Mouse (Mus musculus): ENCODE measurements around the gene 6330409D20Rik. TPM values are rescaled to one million over a fixed set of nuclear protein-coding genes. Genes with fewer than 3 reads are reported as not detected.
A peak's percentile ranks its signal among the peaks of the same experiment; 100 is the strongest.

Gene 6330409D20Rik
- polyA plus RNA-seq, 1 experiment from 2014 or later, result 3.5 TPM

- H3K9me3 ChIP-seq (ENCODE audit: control insufficient read depth, low read length), result no peaks in the 10 kb centered on the region
- H3K4me2 ChIP-seq (ENCODE audit: low read length), result no peak overlapping the region
- 77% methylated on average over 15 of the region's 15 CpGs for WGBS
- no peak for ATAC-seq
- no peak overlapping the region for H3K27ac ChIP-seq (ENCODE audit: low read length)
- H3K4me3 ChIP-seq (replicated peaks; ENCODE audit: low read length), result no peak overlapping the region
- peaks cover 8% of the 10 kb centered on the region; the same call in 1 of the 2 replicates for H3K36me3 ChIP-seq (ENCODE audit: control insufficient read depth, insufficient read depth)
- no peaks in the 10 kb centered on the region for H3K27me3 ChIP-seq (replicated peaks; ENCODE audit: control insufficient read depth, insufficient read depth, low read length)
- H3K9ac ChIP-seq (replicated peaks; ENCODE audit: low read depth, low read length), result no peak overlapping the region
- peaks cover 22% of the 10 kb centered on the region for H3K4me1 ChIP-seq (replicated peaks; ENCODE audit: control insufficient read depth, insufficient read depth, low read length)
These were observed 3.6 kb upstream of the 6330409D20Rik start for GRCm38 (mm10) chr2:32744272-32744982.

DNA sequence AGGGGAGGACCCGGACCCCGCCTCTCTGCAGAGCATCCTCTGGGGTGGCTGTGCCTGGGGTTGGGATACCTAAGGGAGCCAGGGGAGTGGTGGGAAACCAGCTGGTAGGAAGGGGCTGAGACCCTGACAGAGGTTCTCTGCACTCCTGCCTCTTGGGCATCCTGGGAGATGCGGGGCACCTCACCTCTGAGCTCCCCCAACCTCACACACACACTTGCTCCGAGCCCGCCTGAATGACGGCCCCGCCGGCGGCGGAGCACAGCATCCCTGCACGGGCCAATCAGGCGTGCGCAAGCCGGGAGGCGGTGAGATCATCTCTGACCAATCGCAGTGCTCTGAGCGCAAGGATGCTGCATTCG lies 1.3 kb upstream of the 6330409D20Rik start:
- WGBS, result 4% methylated on average over 17 of the region's 18 CpGs
- Histone ChIP-seq H3K27me3 (replicated peaks; ENCODE audit: control insufficient read depth, insufficient read depth, low read length) (no peaks in the 10 kb centered on the region), H3K4me2 (ENCODE audit: low read length) (peak overlapping the region; percentile 85), H3K27ac (ENCODE audit: low read length) (peak overlapping the region; percentile 86), H3K36me3 (ENCODE audit: control insufficient read depth, insufficient read depth) (peaks cover 6% of the 10 kb centered on the region; the same call in 1 of the 2 replicates), H3K9ac (replicated peaks; ENCODE audit: low read depth, low read length) (peak overlapping the region; percentile 87), H3K4me3 (replicated peaks; ENCODE audit: low read length) (peak overlapping the region; percentile 84), H3K9me3 (ENCODE audit: control insufficient read depth, low read length) (no peaks in the 10 kb centered on the region), H3K4me1 (replicated peaks; ENCODE audit: control insufficient read depth, insufficient read depth, low read length) (peaks cover 22% of the 10 kb centered on the region)
- peak; percentile 95 for ATAC-seq

DNA sequence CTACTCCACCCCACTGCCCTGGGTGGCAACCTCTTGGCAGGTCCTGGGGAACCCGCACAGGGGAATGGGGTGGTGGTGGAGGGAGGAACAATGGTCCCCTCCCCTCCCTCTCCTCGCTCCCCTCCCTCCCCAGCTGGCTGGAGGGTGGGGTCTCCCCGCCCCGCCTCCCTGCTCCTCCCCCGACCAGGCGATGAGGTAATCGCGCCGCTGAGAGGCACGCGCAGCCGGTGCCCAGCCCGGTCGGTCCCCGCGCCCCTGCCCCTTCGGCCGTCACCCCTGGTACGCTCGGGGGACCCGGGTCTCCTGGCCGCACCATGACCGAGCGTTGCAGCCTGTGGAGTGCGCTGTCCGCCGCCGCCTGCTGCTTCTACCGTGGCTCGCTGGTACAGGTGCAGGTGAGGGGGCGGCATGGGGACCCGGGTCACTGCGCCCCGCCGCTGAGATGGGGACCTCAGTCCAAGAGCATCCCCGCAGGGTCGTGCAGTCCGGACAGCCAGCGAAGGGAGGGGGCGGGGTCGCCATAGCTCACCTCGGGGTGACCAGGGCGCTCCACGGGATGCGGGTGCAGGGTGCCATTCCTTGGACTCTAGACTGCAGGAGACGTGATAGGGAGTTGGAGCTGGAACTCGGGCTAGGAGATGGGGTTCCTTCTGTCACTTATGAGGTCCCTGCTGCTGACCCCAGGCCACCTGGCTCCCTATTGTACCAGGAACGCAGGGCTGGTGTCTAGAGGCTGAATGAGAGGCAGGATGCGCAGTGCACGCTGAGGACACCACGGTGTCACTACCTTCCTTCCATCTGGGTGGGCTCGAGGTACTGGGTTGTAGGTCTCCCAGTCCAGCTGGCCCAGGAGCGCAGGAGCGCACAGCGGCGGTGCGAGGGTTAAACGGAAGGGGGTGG lies 707 bp upstream of the 6330409D20Rik start:
- Histone ChIP-seq H3K9me3 (ENCODE audit: control insufficient read depth, low read length) (no peaks in the 10 kb centered on the region), H3K9ac (replicated peaks; ENCODE audit: low read depth, low read length) (peak overlapping the region; percentile 87), H3K27me3 (replicated peaks; ENCODE audit: control insufficient read depth, insufficient read depth, low read length) (no peaks in the 10 kb centered on the region), H3K4me3 (replicated peaks; ENCODE audit: low read length) (peak overlapping the region; percentile 84), H3K4me1 (replicated peaks; ENCODE audit: control insufficient read depth, insufficient read depth, low read length) (peaks cover 22% of the 10 kb centered on the region), H3K4me2 (ENCODE audit: low read length) (peak overlapping the region; percentile 85), H3K27ac (ENCODE audit: low read length) (peak overlapping the region; percentile 86), H3K36me3 (ENCODE audit: control insufficient read depth, insufficient read depth) (peaks cover 3% of the 10 kb centered on the region; the same call in 1 of the 2 replicates)
- WGBS, result under 1% methylated on average over 50 of the region's 58 CpGs
- peak; percentile 56 for ATAC-seq

GRCm38 (mm10) chr2:32739311-32739710 lies 1.5 kb downstream of the 6330409D20Rik start:
- no peak overlapping the region for H3K27ac ChIP-seq (ENCODE audit: low read length)
- H3K27me3 ChIP-seq (replicated peaks; ENCODE audit: control insufficient read depth, insufficient read depth, low read length), result no peaks in the 10 kb centered on the region
- no peak overlapping the region for H3K9ac ChIP-seq (replicated peaks; ENCODE audit: low read depth, low read length)
- H3K9me3 ChIP-seq (ENCODE audit: control insufficient read depth, low read length), result no peaks in the 10 kb centered on the region
- H3K4me3 ChIP-seq (replicated peaks; ENCODE audit: low read length), result no peak overlapping the region
- H3K36me3 ChIP-seq (ENCODE audit: control insufficient read depth, insufficient read depth), result no peaks in the 10 kb centered on the region
- ATAC-seq, result no peak
- H3K4me1 ChIP-seq (replicated peaks; ENCODE audit: control insufficient read depth, insufficient read depth, low read length), result peaks cover 22% of the 10 kb centered on the region
- 71% methylated on average over 4 of the region's 4 CpGs for WGBS
- no peak overlapping the region for H3K4me2 ChIP-seq (ENCODE audit: low read length)

DNA sequence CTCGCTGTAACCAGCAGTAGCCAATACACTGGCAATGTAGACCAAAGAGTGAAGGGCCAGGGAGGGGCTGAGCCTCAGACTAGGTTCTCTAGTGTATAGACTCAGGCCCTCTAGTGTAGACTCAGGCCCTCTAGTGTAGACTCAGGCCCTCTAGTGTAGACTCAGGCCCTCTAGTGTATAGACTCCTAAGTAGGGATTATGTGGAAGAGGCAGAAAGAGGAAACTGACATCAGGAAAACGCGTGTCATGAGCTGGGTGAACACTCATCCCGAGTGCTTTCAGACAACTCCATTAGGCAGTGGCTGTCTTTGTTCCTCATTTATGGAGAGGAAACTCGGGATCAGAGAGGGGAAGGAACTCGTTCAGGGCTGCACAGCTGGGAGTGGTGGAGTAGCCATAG lies 3.8 kb downstream of the 6330409D20Rik start:
- Histone ChIP-seq H3K27ac (ENCODE audit: low read length) (no peak overlapping the region), H3K9me3 (ENCODE audit: control insufficient read depth, low read length) (no peaks in the 10 kb centered on the region), H3K9ac (replicated peaks; ENCODE audit: low read depth, low read length) (no peak overlapping the region), H3K4me1 (replicated peaks; ENCODE audit: control insufficient read depth, insufficient read depth, low read length) (peaks cover 11% of the 10 kb centered on the region), H3K4me3 (replicated peaks; ENCODE audit: low read length) (no peak overlapping the region), H3K27me3 (replicated peaks; ENCODE audit: control insufficient read depth, insufficient read depth, low read length) (no peaks in the 10 kb centered on the region), H3K4me2 (ENCODE audit: low read length) (no peak overlapping the region), H3K36me3 (ENCODE audit: control insufficient read depth, insufficient read depth) (no peaks in the 10 kb centered on the region)
- 54% methylated on average over 6 of the region's 6 CpGs for WGBS
- ATAC-seq, result no peak

- H3K36me3 ChIP-seq (ENCODE audit: control insufficient read depth, insufficient read depth), result no peaks in the 10 kb centered on the region
- H3K4me1 ChIP-seq (replicated peaks; ENCODE audit: control insufficient read depth, insufficient read depth, low read length), result peaks cover 8% of the 10 kb centered on the region
- no peak overlapping the region for H3K27ac ChIP-seq (ENCODE audit: low read length)
- 43% methylated on average over 3 of the region's 3 CpGs for WGBS
- H3K27me3 ChIP-seq (replicated peaks; ENCODE audit: control insufficient read depth, insufficient read depth, low read length), result no peaks in the 10 kb centered on the region
- H3K9me3 ChIP-seq (ENCODE audit: control insufficient read depth, low read length), result no peaks in the 10 kb centered on the region
- no peak for ATAC-seq
- H3K9ac ChIP-seq (replicated peaks; ENCODE audit: low read depth, low read length), result no peak overlapping the region
- H3K4me2 ChIP-seq (ENCODE audit: low read length), result no peak overlapping the region
- no peak overlapping the region for H3K4me3 ChIP-seq (replicated peaks; ENCODE audit: low read length)
These were observed 4.4 kb downstream of the 6330409D20Rik start for GRCm38 (mm10) chr2:32736306-32736829.

- no peak for ATAC-seq
- Histone ChIP-seq H3K9me3 (ENCODE audit: control insufficient read depth, low read length) (no peaks in the 10 kb centered on the region), H3K9ac (replicated peaks; ENCODE audit: low read depth, low read length) (no peak overlapping the region)
These were observed 5.9 kb downstream of the 6330409D20Rik start for GRCm38 (mm10) chr2:32734933-32735332.

DNA sequence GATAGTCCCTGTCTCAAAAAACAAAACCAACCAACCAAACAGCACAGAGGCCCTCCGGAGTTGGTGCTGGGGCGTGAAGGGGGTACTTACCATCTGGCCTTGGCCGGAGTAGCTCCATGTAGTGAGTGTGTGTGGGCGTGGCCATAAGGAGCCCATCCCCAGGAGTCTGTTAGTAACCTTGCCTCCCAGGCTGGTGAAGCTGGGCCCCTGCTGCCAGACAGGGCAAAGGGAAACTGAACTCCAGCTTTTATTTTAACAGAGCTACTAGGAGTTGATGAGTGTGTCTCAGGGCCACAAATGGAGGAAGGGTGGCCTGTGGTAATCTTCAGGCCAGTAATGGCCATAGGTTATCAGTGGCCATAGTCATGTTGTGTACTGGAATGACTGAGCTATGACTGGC lies 6.3 kb downstream of the 6330409D20Rik start:
- no peaks in the 10 kb centered on the region for H3K27me3 ChIP-seq (replicated peaks; ENCODE audit: control insufficient read depth, insufficient read depth, low read length)
- no peak for ATAC-seq
- no peak overlapping the region for H3K27ac ChIP-seq (ENCODE audit: low read length)
- no peak overlapping the region for H3K9ac ChIP-seq (replicated peaks; ENCODE audit: low read depth, low read length)
- H3K9me3 ChIP-seq (ENCODE audit: control insufficient read depth, low read length), result no peaks in the 10 kb centered on the region
- no peaks in the 10 kb centered on the region for H3K4me1 ChIP-seq (replicated peaks; ENCODE audit: control insufficient read depth, insufficient read depth, low read length)
- 54% methylated on average over 4 of the region's 4 CpGs for WGBS
- H3K36me3 ChIP-seq (ENCODE audit: control insufficient read depth, insufficient read depth), result no peaks in the 10 kb centered on the region
- no peak overlapping the region for H3K4me3 ChIP-seq (replicated peaks; ENCODE audit: low read length)
- H3K4me2 ChIP-seq (ENCODE audit: low read length), result no peak overlapping the region

More at GRCm38 (mm10) chr2:32734933-32735332, 5.9 kb downstream of the 6330409D20Rik start:
- Histone ChIP-seq H3K36me3 (ENCODE audit: control insufficient read depth, insufficient read depth) (no peaks in the 10 kb centered on the region), H3K27me3 (replicated peaks; ENCODE audit: control insufficient read depth, insufficient read depth, low read length) (no peaks in the 10 kb centered on the region), H3K4me2 (ENCODE audit: low read length) (no peak overlapping the region), H3K4me1 (replicated peaks; ENCODE audit: control insufficient read depth, insufficient read depth, low read length) (no peaks in the 10 kb centered on the region), H3K27ac (ENCODE audit: low read length) (no peak overlapping the region), H3K4me3 (replicated peaks; ENCODE audit: low read length) (no peak overlapping the region)
- 62% methylated on average over 4 of the region's 4 CpGs for WGBS

- Histone ChIP-seq H3K27me3 (replicated peaks; ENCODE audit: control insufficient read depth, insufficient read depth, low read length) (no peaks in the 10 kb centered on the region), H3K4me1 (replicated peaks; ENCODE audit: control insufficient read depth, insufficient read depth, low read length) (no peaks in the 10 kb centered on the region; the same call in 1 of the 2 replicates), H3K9ac (replicated peaks; ENCODE audit: low read depth, low read length) (no peak overlapping the region), H3K4me3 (replicated peaks; ENCODE audit: low read length) (no peak overlapping the region), H3K27ac (ENCODE audit: low read length) (no peak overlapping the region), H3K36me3 (ENCODE audit: control insufficient read depth, insufficient read depth) (no peaks in the 10 kb centered on the region), H3K4me2 (ENCODE audit: low read length) (no peak overlapping the region), H3K9me3 (ENCODE audit: control insufficient read depth, low read length) (no peaks in the 10 kb centered on the region)
- 63% methylated on average over 6 of the region's 6 CpGs for whole genome bisulfite sequencing
- ATAC-seq, result no peak
These were observed 8.1 kb downstream of the 6330409D20Rik start for GRCm38 (mm10) chr2:32732695-32733094.

All from forebrain, embryonic 16.5 days (tissue).